Mouse (Mus musculus): ENCODE results near the gene Dcxr. TPM values are rescaled to one million over a fixed set of nuclear protein-coding genes. Genes with fewer than 3 reads are reported as not detected.
"Not testable (repeated sequence)": the region's sequence is repeated elsewhere in the genome, so short reads cannot be mapped to it uniquely, and the experiment has no call there.

The Dcxr gene
- polyA plus RNA-seq (2016; fragmentation: Nextera tagmentation; extraction: Ambion mirVana): 11.8 and 14.6 TPM in 2 replicates

DNA sequence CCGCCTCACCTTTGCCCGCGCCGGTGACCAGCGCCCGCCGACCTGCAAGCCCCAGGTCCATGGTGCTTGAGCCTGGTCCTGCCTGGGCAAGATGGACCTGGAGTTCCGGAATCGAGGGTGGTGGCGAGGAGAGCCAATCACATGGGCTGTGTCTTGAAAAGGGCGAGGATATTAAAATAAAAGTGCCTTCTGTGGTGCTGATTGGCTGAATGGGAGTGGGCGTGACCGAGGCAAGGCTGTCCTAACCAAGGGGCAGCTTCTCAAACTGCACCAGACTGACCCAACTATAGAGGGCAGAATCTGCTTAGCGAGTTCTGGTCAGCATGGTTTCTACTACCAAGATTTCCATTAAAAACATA, at the start of gene Dcxr:
Gene Dcxr (minus strand): TSS at position 113 of the 359 bp plus-strand sequence.
- WGBS: under 1% methylated on average over 14 of the region's 14 CpGs
- ATAC-seq (ENCODE audit: low FRiP score, low read depth): peak; percentile 90
- H3K9me3 ChIP-seq: no peaks in the 10 kb centered on the region
- H3K27ac ChIP-seq (replicated peaks): no peak within 1 kb of the TSS
- H3K27me3 ChIP-seq: peaks cover 75% of the 10 kb centered on the region
- H3K36me3 ChIP-seq: no peaks in the 10 kb centered on the region
- peak within 1 kb of the TSS; percentile 66 for H3K9ac ChIP-seq (replicated peaks)
- H3K4me2 ChIP-seq (replicated peaks): peak within 1 kb of the TSS; percentile 88
- peaks cover 22% of the 10 kb centered on the region for H3K4me1 ChIP-seq
- peak within 1 kb of the TSS; percentile 58 for H3K4me3 ChIP-seq

GRCm38 (mm10) chr11:120775774-120776469, 48.8 kb upstream of the Dcxr start:
- 31% methylated on average over 15 of the region's 15 CpGs for WGBS
- Histone ChIP-seq H3K9ac (replicated peaks) (no peak overlapping the region), H3K4me2 (replicated peaks) (no peak overlapping the region), H3K4me1 (peaks cover 2% of the 10 kb centered on the region; the same call in 1 of the 2 replicates), H3K27me3 (0 out of 2 replicates have a peak, but pooled peaks cover 4% of the 10 kb centered on the region), H3K4me3 (no peak overlapping the region), H3K9me3 (no peaks in the 10 kb centered on the region), H3K27ac (replicated peaks) (no peak overlapping the region), H3K36me3 (peaks cover 7% of the 10 kb centered on the region)
- ATAC-seq (ENCODE audit: low FRiP score, low read depth): peak; percentile 66

GRCm38 (mm10) chr11:120773463-120774190, 46.5 kb upstream of the Dcxr start:
- Histone ChIP-seq H3K9me3 (no peaks in the 10 kb centered on the region), H3K27me3 (0 out of 2 replicates have a peak, but pooled peaks cover 4% of the 10 kb centered on the region), H3K4me3 (no peak overlapping the region), H3K9ac (replicated peaks) (no peak overlapping the region), H3K36me3 (no peaks in the 10 kb centered on the region), H3K27ac (replicated peaks) (no peak overlapping the region), H3K4me1 (peaks cover 2% of the 10 kb centered on the region; the same call in 1 of the 2 replicates), H3K4me2 (replicated peaks) (no peak overlapping the region)
- ATAC-seq (ENCODE audit: low FRiP score, low read depth): no peak
- 89% methylated on average over 7 of the region's 7 CpGs for WGBS

- Histone ChIP-seq H3K9ac (replicated peaks) (no peak overlapping the region), H3K4me1 (peaks cover 2% of the 10 kb centered on the region; the same call in 1 of the 2 replicates), H3K9me3 (no peaks in the 10 kb centered on the region), H3K4me2 (replicated peaks) (no peak overlapping the region), H3K27me3 (0 out of 2 replicates have a peak, but pooled peaks cover 4% of the 10 kb centered on the region), H3K27ac (replicated peaks) (no peak overlapping the region), H3K36me3 (no peaks in the 10 kb centered on the region), H3K4me3 (no peak overlapping the region)
- WGBS: 82% methylated on average over 3 of the region's 3 CpGs
- ATAC-seq (ENCODE audit: low FRiP score, low read depth): no peak
These were observed 45.7 kb upstream of the Dcxr start for GRCm38 (mm10) chr11:120772749-120773148.

GRCm38 (mm10) chr11:120768206-120768605, 41.1 kb upstream of the Dcxr start:
- H3K9ac ChIP-seq (replicated peaks): no peak overlapping the region
- 63% methylated on average over 1 of the region's 1 CpGs for WGBS
- no peaks in the 10 kb centered on the region for H3K9me3 ChIP-seq
- H3K4me1 ChIP-seq: no peaks in the 10 kb centered on the region
- H3K4me3 ChIP-seq: no peak overlapping the region
- no peak for ATAC-seq (ENCODE audit: low FRiP score, low read depth)
- H3K27ac ChIP-seq (replicated peaks): no peak overlapping the region
- peaks cover 5% of the 10 kb centered on the region for H3K27me3 ChIP-seq
- no peaks in the 10 kb centered on the region for H3K36me3 ChIP-seq
- H3K4me2 ChIP-seq (replicated peaks): no peak overlapping the region

GRCm38 (mm10) chr11:120767023-120767422, 39.9 kb upstream of the Dcxr start:
- WGBS: 82% methylated on average over 5 of the region's 7 CpGs
- not testable (repeated sequence) for ATAC-seq (ENCODE audit: low FRiP score, low read depth); H3K4me1 ChIP-seq; H3K9me3 ChIP-seq; H3K9ac ChIP-seq (replicated peaks); H3K27ac ChIP-seq (replicated peaks); H3K36me3 ChIP-seq; H3K4me3 ChIP-seq; H3K4me2 ChIP-seq (replicated peaks)
- peaks cover 15% of the 10 kb centered on the region for H3K27me3 ChIP-seq

DNA sequence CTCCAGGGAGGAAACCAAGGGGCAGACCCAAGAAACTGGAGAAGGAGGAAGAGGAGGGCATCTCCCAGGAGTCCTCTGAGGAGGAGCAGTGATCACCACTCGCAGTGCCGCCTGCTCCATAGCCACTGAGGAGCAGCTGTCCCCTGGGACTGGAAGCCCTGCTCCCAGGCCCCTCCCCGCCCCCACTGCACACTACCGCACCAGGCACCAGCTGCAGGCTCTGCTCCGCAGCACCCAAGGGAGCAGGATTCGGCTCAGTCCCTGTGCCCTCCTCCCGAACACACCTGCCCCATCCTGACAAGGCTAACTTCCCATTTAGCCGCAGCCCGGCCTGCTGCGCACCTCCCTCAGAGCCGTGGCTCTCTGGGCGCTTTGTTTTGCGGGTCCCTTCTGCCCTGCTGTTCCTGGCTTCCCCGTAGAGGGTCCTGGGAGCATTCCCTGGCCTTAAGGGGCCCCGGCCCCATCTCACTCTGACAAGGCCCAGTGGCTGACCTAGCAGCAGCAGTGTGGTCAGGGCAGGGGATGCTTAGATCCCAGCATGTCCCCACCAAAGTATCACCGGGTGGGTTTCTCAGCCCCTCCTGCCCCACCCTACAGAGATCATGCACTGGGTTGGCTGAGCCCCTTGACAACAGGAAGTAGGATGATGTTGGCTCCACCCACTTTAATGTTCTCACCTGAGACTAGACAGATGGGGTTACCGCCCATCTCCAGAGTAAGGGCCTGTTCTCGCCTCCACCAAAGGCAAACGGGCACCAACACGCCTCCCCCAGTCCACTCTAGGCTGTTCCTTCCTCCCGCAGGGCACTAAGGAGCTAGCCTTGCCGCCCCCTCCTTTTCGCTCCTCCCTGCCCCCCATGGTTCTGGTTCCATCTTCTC, 36.3 kb upstream of the Dcxr start:
- not testable (repeated sequence) for H3K4me1 ChIP-seq; H3K9ac ChIP-seq (replicated peaks); H3K9me3 ChIP-seq; H3K27ac ChIP-seq (replicated peaks); ATAC-seq (ENCODE audit: low FRiP score, low read depth); H3K4me3 ChIP-seq; H3K36me3 ChIP-seq
- 8% methylated on average over 4 of the region's 23 CpGs for WGBS
- H3K4me2 ChIP-seq (replicated peaks): peak overlapping the region; percentile 26; the same call in 1 of the 2 replicates
- H3K27me3 ChIP-seq: peaks cover 20% of the 10 kb centered on the region

DNA sequence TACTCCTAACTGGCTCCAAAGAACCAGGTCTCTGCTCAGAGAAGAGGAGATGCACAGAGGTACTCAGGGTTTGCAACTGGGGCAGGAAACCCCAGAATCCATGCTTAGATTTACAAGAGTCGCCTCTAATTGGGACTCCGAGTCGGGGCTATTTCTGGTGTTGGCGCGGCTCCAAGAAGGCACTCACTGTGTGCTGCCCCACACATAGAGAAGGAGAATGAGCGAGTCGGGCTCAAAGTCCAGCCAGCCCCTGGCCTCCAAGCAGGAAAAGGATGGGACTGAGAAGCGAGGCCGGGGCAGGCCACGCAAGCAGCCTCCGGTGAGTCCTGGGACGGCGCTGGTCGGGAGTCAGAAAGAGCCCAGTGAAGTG, 35.6 kb upstream of the Dcxr start, which contains the start of gene Hmga1b:
Gene Hmga1b (plus strand): TSS at position 123 of the 370 bp plus-strand sequence.
- H3K36me3 ChIP-seq; ATAC-seq (ENCODE audit: low FRiP score, low read depth); H3K4me3 ChIP-seq; H3K27ac ChIP-seq (replicated peaks); H3K9ac ChIP-seq (replicated peaks); H3K4me1 ChIP-seq: not testable (repeated sequence)
- Histone ChIP-seq H3K4me2 (replicated peaks) (peak within 1 kb of the TSS; percentile 26; the same call in 1 of the 2 replicates), H3K9me3 (peaks cover 13% of the 10 kb centered on the region), H3K27me3 (peaks cover 20% of the 10 kb centered on the region)
- WGBS: 20% methylated on average over 14 of the region's 14 CpGs

DNA sequence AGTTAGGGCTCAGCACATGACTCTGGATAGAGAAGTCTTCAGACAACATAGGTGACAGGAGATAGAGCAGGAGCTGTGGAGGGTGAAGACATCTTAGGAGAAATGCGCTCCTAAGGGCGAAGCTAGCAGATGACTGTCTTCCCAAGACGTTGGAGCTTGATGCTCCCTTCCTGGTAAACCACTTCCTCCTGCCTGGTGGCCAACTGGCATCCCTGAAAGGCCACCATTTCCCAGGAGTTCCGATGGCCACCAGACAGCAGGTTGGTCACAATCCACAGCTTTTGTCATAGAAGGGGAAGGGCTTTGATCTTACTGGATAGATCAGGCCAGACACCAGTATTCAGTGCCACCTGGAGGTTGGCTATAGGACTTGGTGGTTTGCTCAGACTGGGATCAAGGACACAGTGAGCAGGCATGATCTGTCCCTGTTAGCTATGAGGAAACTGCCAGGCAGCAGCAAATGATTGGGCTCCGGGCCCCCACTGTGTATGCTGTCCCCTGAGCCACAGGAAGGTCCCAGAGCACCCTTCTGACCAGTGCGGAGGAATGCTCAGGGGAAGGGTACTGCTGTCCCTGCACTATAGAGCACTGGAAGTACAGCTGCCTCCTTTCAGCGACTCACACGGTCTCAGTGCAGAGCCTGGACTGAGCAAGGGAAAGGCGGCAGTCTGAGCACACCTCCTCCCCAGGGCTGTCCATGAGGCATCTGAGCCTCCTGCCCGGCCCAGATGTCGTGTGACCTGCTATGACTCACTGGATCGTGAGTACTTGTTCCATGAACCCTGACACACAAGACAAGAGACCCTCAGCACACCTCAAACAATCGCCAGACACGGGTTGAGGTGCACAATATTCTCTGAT, 35.0 kb upstream of the Dcxr start:
- WGBS: 73% methylated on average over 14 of the region's 14 CpGs
- H3K4me1 ChIP-seq: no peaks in the 10 kb centered on the region
- no peak overlapping the region for H3K9ac ChIP-seq (replicated peaks)
- H3K36me3 ChIP-seq: no peaks in the 10 kb centered on the region
- ATAC-seq (ENCODE audit: low FRiP score, low read depth): no peak
- H3K4me3 ChIP-seq: no peak overlapping the region
- H3K27ac ChIP-seq (replicated peaks): no peak overlapping the region
- no peak overlapping the region for H3K4me2 ChIP-seq (replicated peaks)
- peaks cover 20% of the 10 kb centered on the region for H3K27me3 ChIP-seq
- peaks cover 15% of the 10 kb centered on the region for H3K9me3 ChIP-seq

DNA sequence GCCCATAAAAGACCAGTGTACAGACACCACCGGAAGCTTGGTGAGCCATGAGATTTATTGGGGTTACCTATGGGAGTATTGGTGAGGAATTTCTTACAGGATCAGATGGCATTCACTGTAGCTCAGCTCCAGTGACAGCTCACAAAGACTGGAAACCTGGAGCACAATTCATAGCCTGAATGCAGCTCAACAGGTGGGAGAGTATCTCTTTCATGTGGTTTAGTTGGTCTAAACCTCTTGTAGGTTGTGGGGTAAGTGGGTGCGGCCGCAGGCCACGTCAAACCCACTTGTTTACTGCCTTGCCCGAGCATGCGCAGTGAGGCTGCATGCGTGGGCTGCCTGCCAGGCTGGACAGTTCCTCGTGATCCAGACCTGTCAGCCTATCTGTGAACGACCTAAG, 33.2 kb upstream of the Dcxr start:
- no peak overlapping the region for H3K27ac ChIP-seq (replicated peaks)
- 92% methylated on average over 9 of the region's 9 CpGs for WGBS
- H3K4me1 ChIP-seq: no peaks in the 10 kb centered on the region
- no peak overlapping the region for H3K4me2 ChIP-seq (replicated peaks)
- no peak overlapping the region for H3K4me3 ChIP-seq
- H3K27me3 ChIP-seq: peaks cover 20% of the 10 kb centered on the region
- H3K36me3 ChIP-seq: no peaks in the 10 kb centered on the region
- peaks cover 15% of the 10 kb centered on the region for H3K9me3 ChIP-seq
- H3K9ac ChIP-seq (replicated peaks): no peak overlapping the region
- ATAC-seq (ENCODE audit: low FRiP score, low read depth): no peak

GRCm38 (mm10) chr11:120751606-120752005, 24.5 kb upstream of the Dcxr start:
- WGBS: 76% methylated on average over 4 of the region's 4 CpGs
- Histone ChIP-seq H3K27ac (replicated peaks) (no peak overlapping the region), H3K36me3 (no peaks in the 10 kb centered on the region), H3K4me3 (no peak overlapping the region), H3K4me2 (replicated peaks) (no peak overlapping the region), H3K9me3 (no peaks in the 10 kb centered on the region), H3K27me3 (no peaks in the 10 kb centered on the region), H3K4me1 (no peaks in the 10 kb centered on the region), H3K9ac (replicated peaks) (no peak overlapping the region)
- no peak for ATAC-seq (ENCODE audit: low FRiP score, low read depth)
